Mouse (Mus musculus): ENCODE measurements around the gene Gm10188. TPM values are rescaled to one million over a fixed set of nuclear protein-coding genes. Genes with fewer than 3 reads are reported as not detected.

Gene Gm10188
- polyA plus RNA-seq, 1 experiment, result not detected

DNA sequence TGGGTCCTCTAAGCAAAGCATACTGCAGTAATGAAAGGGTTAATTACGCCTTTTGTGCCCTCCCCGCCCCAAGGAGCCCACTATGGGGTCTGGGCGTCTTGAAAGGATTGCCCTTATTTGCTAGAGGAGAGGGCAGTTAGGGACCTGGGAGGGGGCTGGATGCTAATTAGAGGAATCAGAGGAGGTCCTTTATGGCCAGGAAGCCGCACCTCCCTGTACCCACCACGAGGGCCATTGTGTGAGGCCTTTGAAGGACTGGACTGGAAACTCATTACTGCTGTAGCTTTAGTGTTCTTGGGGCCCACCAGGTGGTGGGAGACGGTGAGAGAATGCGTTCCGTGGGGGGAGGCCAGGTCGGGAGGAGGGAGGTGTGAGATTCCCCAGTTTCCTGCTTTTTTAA lies 31.9 kb downstream of the Gm10188 start:
- peaks cover 9% of the 10 kb centered on the region for H3K4me1 ChIP-seq (ENCODE audit: control insufficient read depth, insufficient read depth, low read length)
- no peak overlapping the region for H3K27ac ChIP-seq (ENCODE audit: insufficient read depth, low read depth, low read length)
- TF ChIP-seq CTCF (IDR thresholded peaks at IDR 0.05; ENCODE audit: low read depth, low read length) (no peak), POLR2A (IDR thresholded peaks at IDR 0.05; ENCODE audit: borderline replicate concordance, low read depth, low read length) (no peak)
- H3K4me3 ChIP-seq (ENCODE audit: insufficient read depth, low read length), result no peak overlapping the region

DNA sequence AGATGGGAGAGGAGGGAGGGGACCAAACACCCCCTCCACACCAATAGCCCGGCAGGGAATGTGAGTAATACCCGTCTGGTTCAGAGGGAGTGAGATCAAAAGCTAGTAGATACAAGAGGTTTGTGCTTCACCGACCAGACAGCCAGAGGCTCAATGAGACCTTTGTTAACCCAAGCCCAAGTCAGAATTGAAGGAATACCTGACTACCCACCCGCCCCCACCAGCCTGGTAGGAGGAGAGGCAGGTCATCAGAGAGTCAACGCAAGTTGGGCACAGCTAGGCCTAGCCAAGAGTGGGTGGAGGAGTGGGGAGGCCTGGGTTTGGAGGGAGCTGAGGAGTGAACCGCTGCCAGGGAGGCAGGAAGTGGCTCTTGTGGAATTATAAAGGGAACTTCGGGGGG lies 33.2 kb downstream of the Gm10188 start:
- Histone ChIP-seq H3K4me3 (ENCODE audit: insufficient read depth, low read length) (no peak overlapping the region), H3K27ac (ENCODE audit: insufficient read depth, low read depth, low read length) (no peak overlapping the region), H3K4me1 (ENCODE audit: control insufficient read depth, insufficient read depth, low read length) (peaks cover 9% of the 10 kb centered on the region)
- no peak for TF ChIP-seq CTCF (IDR thresholded peaks at IDR 0.05; ENCODE audit: low read depth, low read length)
- TF ChIP-seq POLR2A (IDR thresholded peaks at IDR 0.05; ENCODE audit: borderline replicate concordance, low read depth, low read length), result no peak

DNA sequence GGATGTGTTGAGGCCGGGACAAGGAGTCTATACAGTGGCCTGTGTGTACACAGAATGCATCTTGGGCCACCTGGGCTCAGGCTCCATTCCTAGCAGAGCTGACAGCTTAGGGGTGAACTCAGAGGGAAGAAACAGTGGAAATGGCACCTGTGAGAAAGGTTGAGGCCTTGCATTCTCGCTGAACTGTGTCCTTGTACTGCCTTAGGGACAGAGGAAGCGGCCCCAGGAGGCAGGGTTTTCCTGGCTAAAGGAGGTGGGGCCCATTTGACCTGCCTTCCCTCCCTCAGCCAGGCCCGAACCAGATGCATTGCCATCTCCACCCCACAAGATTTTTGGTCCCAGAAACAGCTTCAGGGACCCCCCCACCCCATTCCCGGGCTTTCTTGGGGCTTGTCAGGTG lies 33.9 kb downstream of the Gm10188 start:
- Histone ChIP-seq H3K4me1 (ENCODE audit: control insufficient read depth, insufficient read depth, low read length) (peaks cover 9% of the 10 kb centered on the region), H3K27ac (ENCODE audit: insufficient read depth, low read depth, low read length) (no peak overlapping the region), H3K4me3 (ENCODE audit: insufficient read depth, low read length) (no peak overlapping the region)
- TF ChIP-seq POLR2A (IDR thresholded peaks at IDR 0.05; ENCODE audit: borderline replicate concordance, low read depth, low read length) (no peak), CTCF (IDR thresholded peaks at IDR 0.05; ENCODE audit: low read depth, low read length) (no peak)

DNA sequence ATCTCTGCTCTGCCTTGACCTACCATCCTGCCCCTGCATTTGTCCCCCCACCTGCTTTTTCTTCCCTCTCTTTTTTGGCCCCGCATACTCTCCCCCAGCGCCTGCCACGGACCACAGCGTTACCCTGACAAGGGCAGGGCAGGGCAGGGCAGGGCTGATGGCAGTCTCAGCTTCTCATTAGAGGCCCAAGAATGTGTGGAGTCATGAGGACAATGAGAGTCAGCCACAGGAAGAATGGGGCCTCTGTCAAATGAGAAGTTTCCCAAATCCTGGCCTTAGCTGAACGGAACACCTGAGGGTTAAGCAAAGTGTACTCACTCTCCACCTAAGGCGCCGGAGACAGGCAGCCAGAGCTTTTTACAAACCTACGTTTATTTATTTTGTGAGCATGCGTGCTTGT lies 34.5 kb downstream of the Gm10188 start:
- no peak overlapping the region for H3K4me3 ChIP-seq (ENCODE audit: insufficient read depth, low read length)
- TF ChIP-seq CTCF (IDR thresholded peaks at IDR 0.05; ENCODE audit: low read depth, low read length) (no peak), POLR2A (IDR thresholded peaks at IDR 0.05; ENCODE audit: borderline replicate concordance, low read depth, low read length) (no peak)
- no peak overlapping the region for H3K27ac ChIP-seq (ENCODE audit: insufficient read depth, low read depth, low read length)
- peaks cover 9% of the 10 kb centered on the region for H3K4me1 ChIP-seq (ENCODE audit: control insufficient read depth, insufficient read depth, low read length)

DNA sequence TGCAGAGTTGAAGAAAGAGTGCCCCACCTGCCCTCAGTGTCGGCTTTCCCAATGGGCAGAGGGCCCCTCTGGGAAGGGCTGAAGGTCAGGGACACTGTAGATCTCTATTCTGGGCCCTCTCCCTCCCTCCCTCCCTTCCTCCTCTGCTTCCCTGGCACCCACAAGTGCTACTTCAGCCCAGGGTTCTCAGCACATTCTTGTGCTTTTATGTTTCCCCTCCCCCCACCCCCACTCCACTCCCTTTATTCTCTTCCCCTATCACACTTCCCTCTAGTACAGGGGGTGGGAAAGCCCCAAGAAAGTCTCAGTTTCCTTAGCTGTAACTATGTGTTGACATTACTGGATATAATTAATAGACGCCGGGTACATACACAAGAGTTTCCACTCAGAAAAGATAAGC lies 34.9 kb downstream of the Gm10188 start:
- H3K4me1 ChIP-seq (ENCODE audit: control insufficient read depth, insufficient read depth, low read length), result peaks cover 9% of the 10 kb centered on the region
- H3K27ac ChIP-seq (ENCODE audit: insufficient read depth, low read depth, low read length), result no peak overlapping the region
- no peak overlapping the region for H3K4me3 ChIP-seq (ENCODE audit: insufficient read depth, low read length)
- TF ChIP-seq POLR2A (IDR thresholded peaks at IDR 0.05; ENCODE audit: borderline replicate concordance, low read depth, low read length) (no peak), CTCF (IDR thresholded peaks at IDR 0.05; ENCODE audit: low read depth, low read length) (no peak)

DNA sequence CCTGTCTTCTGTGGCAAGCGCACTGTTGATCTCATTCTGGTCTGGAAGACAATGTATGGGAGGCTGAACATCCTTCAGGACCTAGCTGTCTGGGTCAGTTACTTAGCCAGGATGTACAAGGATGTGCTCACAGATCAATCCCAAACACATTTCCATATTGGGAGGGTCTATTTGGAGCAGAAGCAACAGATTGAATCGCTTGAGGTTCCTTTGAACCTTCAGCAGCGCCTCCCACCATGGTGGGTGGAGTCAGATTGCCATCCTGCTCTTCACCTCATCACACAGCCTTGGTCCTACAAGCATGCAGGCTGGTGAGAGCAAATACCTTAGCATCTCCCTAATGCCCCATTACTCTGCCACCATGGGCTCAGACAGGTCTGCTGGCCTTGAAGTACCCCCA lies 35.8 kb downstream of the Gm10188 start:
- H3K4me3 ChIP-seq (ENCODE audit: insufficient read depth, low read length), result no peak overlapping the region
- H3K4me1 ChIP-seq (ENCODE audit: control insufficient read depth, insufficient read depth, low read length), result peaks cover 9% of the 10 kb centered on the region
- H3K27ac ChIP-seq (ENCODE audit: insufficient read depth, low read depth, low read length), result no peak overlapping the region
- TF ChIP-seq CTCF (IDR thresholded peaks at IDR 0.05; ENCODE audit: low read depth, low read length), result no peak
- no peak for TF ChIP-seq POLR2A (IDR thresholded peaks at IDR 0.05; ENCODE audit: borderline replicate concordance, low read depth, low read length)

DNA sequence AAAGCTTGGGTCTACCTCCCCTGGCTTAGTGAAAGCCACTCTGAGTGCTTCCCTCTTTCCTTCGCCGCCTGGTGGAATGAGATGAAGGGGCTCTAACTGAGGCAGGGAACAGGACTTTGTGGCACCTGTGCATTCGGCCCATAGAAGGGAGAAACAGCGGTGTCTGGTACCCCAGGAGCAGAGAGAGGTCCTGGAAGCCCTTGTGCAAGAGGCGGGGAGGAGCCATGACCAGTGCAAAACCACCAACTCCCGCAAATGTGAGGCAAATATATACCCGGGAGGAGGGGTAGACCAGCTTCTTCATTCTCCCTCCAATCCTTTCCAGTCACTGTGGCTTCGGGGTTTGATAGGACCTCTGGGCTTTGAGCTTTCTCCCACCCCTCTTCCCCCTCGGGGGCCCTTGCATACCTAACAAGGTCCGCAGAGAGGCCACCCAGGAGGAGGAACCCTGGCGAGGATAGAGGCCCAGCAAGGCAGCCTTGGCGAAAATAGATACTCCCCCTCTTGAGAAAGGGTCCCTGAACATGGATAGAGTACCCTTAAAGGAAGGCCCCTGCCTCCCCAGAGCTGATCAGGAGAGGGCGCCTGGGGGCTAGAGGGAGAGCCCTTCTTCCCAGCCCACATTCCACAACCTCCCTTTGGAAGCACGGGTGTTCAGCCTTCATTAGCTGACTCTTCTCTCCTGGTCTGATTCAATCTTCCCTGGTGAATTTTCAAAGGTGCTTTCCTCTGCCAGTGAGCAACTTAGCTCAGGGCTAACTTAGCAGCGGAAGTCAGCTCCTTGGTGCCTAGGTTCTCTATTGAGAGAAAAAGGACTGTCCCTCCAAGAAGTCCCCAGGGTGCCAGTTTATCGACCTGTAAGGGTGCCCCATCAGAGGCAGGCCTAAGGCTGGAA lies 37.5 kb downstream of the Gm10188 start:
- H3K27ac ChIP-seq (ENCODE audit: insufficient read depth, low read depth, low read length), result no peak overlapping the region
- H3K4me3 ChIP-seq (ENCODE audit: insufficient read depth, low read length), result no peak overlapping the region
- no peak for TF ChIP-seq CTCF (IDR thresholded peaks at IDR 0.05; ENCODE audit: low read depth, low read length)
- TF ChIP-seq POLR2A (IDR thresholded peaks at IDR 0.05; ENCODE audit: borderline replicate concordance, low read depth, low read length), result no peak
- peaks cover 9% of the 10 kb centered on the region for H3K4me1 ChIP-seq (ENCODE audit: control insufficient read depth, insufficient read depth, low read length)

DNA sequence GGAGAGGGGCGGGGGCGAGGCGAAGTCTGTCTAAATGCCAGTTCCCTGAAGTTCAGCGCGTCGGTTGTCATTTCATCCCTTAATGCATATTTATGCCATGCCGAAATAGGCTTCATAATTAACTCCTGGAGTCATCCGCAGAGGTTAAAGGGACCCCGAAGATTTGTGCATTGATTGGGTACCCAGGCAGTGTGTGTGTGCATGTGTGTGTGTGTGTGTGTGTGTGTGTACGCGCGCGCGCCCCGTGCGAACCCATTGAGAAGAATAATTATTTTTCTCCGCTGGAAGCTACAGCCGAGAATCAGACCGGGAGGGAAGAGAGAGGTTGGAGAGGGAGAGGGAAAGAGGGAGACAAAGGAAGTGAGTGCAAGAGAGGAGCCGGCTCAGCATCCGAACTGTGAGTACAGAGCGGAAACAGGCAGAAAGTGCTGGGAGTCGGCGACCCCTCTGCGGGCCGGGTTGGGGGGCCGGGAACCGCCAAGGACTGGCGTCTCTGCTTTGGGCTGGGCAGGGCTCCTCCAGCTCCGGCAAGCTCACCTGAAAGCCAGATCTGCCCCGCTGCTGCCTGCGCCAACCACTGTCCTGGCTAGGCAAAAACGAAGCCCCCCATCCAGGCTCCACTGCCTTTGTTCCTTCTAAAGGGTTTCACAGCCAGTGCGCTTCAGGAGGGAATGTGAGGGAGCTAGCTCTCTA lies 38.3 kb downstream of the Gm10188 start, which contains the start of the genes Lemd1 and AC124108.1:
Gene Lemd1, plus strand, starts transcription at position 339 of the 693 bp plus-strand sequence.
Gene AC124108.1, plus strand, starts transcription at position 365 of the 693 bp plus-strand sequence.
- H3K4me3 ChIP-seq (ENCODE audit: insufficient read depth, low read length), result peak within 1 kb of the TSS; percentile 52
- TF ChIP-seq CTCF (IDR thresholded peaks at IDR 0.05; ENCODE audit: low read depth, low read length) (no peak), POLR2A (IDR thresholded peaks at IDR 0.05; ENCODE audit: borderline replicate concordance, low read depth, low read length) (no peak)
- H3K27ac ChIP-seq (ENCODE audit: insufficient read depth, low read depth, low read length), result no peak within 1 kb of the TSS
- H3K4me1 ChIP-seq (ENCODE audit: control insufficient read depth, insufficient read depth, low read length), result peaks cover 9% of the 10 kb centered on the region

DNA sequence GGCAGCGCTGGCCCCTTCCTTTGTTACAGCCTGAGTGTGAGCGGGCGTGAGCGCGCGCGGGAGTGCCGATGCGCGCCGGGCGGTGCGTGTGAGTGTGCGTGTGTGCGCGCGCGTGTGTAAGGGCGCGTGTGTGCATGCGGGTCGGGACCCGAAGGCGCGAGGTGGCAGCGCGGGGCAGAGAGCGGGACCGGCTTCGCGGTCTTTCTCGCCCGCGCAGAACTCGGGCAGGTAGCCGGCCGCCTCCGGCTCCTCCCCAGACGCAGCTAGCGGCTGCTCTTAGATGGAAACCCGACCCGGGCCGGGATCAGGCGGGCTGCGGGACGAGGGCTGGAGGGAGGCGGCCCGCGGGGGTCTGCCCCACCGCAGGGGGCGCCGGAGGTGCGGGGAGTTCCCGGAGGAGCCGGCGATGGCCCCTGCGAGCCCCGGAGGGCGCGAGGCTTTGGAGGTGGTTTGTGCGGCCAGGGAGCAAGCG lies 38.9 kb downstream of the Gm10188 start:
- H3K4me1 ChIP-seq (ENCODE audit: control insufficient read depth, insufficient read depth, low read length), result peaks cover 9% of the 10 kb centered on the region
- H3K27ac ChIP-seq (ENCODE audit: insufficient read depth, low read depth, low read length), result no peak overlapping the region
- H3K4me3 ChIP-seq (ENCODE audit: insufficient read depth, low read length), result peak overlapping the region; percentile 52
- TF ChIP-seq CTCF (IDR thresholded peaks at IDR 0.05; ENCODE audit: low read depth, low read length), result no peak

DNA sequence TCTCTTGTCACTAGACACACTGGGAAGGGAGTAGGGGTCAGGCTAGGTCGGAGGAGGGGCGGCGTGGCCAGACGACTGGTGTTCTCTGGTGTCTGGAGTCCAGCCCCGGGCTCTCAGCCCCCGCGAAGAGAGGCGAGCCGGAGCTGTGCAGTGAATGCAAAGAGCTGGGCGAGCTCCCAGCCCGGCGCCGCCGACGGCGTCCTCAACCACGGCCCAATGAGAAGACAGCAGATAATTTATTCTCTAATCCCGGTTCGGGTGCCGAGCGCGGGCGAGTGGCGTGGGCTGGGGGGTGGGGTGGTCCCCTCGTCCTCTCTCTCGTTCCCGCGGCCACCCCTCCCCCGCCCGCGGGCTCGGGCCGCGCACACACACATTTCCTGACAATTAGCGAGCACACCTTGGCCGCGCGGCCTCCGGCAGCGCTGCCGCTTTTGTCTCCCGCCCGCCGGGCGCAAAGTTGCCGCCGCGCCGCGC lies 39.5 kb downstream of the Gm10188 start:
- no peak overlapping the region for H3K27ac ChIP-seq (ENCODE audit: insufficient read depth, low read depth, low read length)
- peak overlapping the region; percentile 30 for H3K4me3 ChIP-seq (ENCODE audit: insufficient read depth, low read length)
- TF ChIP-seq POLR2A (IDR thresholded peaks at IDR 0.05; ENCODE audit: borderline replicate concordance, low read depth, low read length), result no peak
- TF ChIP-seq CTCF (IDR thresholded peaks at IDR 0.05; ENCODE audit: low read depth, low read length), result no peak
- H3K4me1 ChIP-seq (ENCODE audit: control insufficient read depth, insufficient read depth, low read length), result peaks cover 7% of the 10 kb centered on the region
